Mouse (Mus musculus) liver, embryonic 14.5 days (tissue): ENCODE data around the gene Lzic.

ENCODE experiments used
- CTCF ChIP-seq: IDR thresholded peaks from 2 replicates; pipeline ENCODE4 v1.5.1; 2016; ENCODE audit warnings: antibody characterized with exemption, low read depth, control low read depth
- EP300 ChIP-seq: IDR thresholded peaks from 2 replicates; pipeline ENCODE4 v1.6.1; 2016; ENCODE audit warnings: antibody characterized with exemption, low read depth

- TF ChIP-seq CTCF, result peak; percentile 96
- TF ChIP-seq EP300, result no peak
Observed at GRCm38 (mm10) chr4:149444964-149445701, 39.9 kb upstream of the Lzic start.
